18 mouse cellular contexts compared by ENCODE assay signal in the genomic region with DNA sequence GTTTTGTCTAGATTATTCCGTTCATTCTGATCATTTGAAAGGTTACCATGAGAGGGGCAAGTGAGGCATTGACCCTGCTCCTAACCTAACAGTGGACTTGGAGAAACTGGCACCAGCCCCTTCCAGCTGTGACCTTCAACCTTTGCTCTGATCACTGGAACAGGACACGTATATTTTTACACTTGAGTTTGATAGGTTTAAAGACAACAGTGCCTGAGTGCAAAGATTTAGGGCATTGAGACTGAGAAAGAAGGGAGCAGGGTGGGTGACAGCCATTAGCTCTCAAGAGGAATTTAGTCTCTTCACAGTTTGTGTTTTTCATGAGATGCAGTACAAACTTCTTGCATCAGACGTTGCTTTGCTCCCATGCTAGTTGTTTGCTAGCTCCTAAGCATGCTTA.
DNase-seq lines count a peak whose midpoint lies in the region; ATAC-seq and TF ChIP-seq lines count a peak whose summit lies in the region.
"Had no signal": no experiment of that assay in that cellular context is flagged by ENCODE, and none has a peak within 500 bp of the region (broad histone marks: within the 10 kb centered on the region; RNA-seq: fewer than 3 reads in every experiment).

No protein-coding gene starts in this region.

- no peaks in the 10 kb centered on the region for H3K9me3 ChIP-seq in kidney, embryonic 15.5 days (replicated peaks)
- H3K9me3 ChIP-seq in embryonic facial prominence, embryonic 12.5 days, result no peaks in the 10 kb centered on the region
- H3K9me3 ChIP-seq in hindbrain, embryonic 14.5 days (ENCODE audit: control insufficient read depth, low read length), result no peaks in the 10 kb centered on the region
- H3K9me3 ChIP-seq in midbrain, embryonic 14.5 days (ENCODE audit: control insufficient read depth, low read length), result no peaks in the 10 kb centered on the region
- H3K9me3 ChIP-seq in stomach, postnatal 0 days (ENCODE audit: control insufficient read depth, low read length), result no peaks in the 10 kb centered on the region

- no peak for ATAC-seq in kidney, embryonic 15.5 days (replicated peaks; ENCODE audit: low FRiP score)
- ATAC-seq in embryonic facial prominence, embryonic 12.5 days (ENCODE audit: insufficient number of reproducible peaks, insufficient read depth, low FRiP score, low TSS enrichment), result no peak
- no peak for ATAC-seq in hindbrain, embryonic 14.5 days (ENCODE audit: low FRiP score)
- no peak for ATAC-seq in midbrain, embryonic 14.5 days (ENCODE audit: low FRiP score, low TSS enrichment)
- ATAC-seq in stomach, postnatal 0 days (ENCODE audit: low FRiP score, low TSS enrichment), result no peak
- ATAC-seq: CD4-positive, CD25-positive, alpha-beta regulatory T cell, adult 4 months; intestine, embryonic 16.5 days had no signal

- H3K4me3 ChIP-seq in kidney, embryonic 15.5 days (replicated peaks), result no peak overlapping the region
- H3K4me3 ChIP-seq in embryonic facial prominence, embryonic 12.5 days, result no peak overlapping the region
- H3K4me3 ChIP-seq in hindbrain, embryonic 14.5 days (replicated peaks; ENCODE audit: low read length), result no peak overlapping the region
- no peak overlapping the region for H3K4me3 ChIP-seq in midbrain, embryonic 14.5 days (replicated peaks; ENCODE audit: low read depth, low read length)
- no peak overlapping the region for H3K4me3 ChIP-seq in stomach, postnatal 0 days (ENCODE audit: low read depth, low read length)
- H3K4me3 ChIP-seq: erythroblast, embryonic 14.5 days; gastrocnemius, adult 2 months; heart, adult 2 months; myocyte had no signal

- peaks cover 33% of the 10 kb centered on the region for H3K4me1 ChIP-seq in kidney, embryonic 15.5 days
- H3K4me1 ChIP-seq in embryonic facial prominence, embryonic 12.5 days, result peaks cover 28% of the 10 kb centered on the region
- peaks cover 18% of the 10 kb centered on the region for H3K4me1 ChIP-seq in hindbrain, embryonic 14.5 days (replicated peaks; ENCODE audit: control insufficient read depth, insufficient read depth, low read length)
- H3K4me1 ChIP-seq in midbrain, embryonic 14.5 days (ENCODE audit: control insufficient read depth, insufficient read depth, low read length), result peaks cover 18% of the 10 kb centered on the region
- no peaks in the 10 kb centered on the region; the same call in 1 of the 2 replicates for H3K4me1 ChIP-seq in stomach, postnatal 0 days (replicated peaks; ENCODE audit: control insufficient read depth, insufficient read depth)

- 18% methylated on average over 3 of the region's 3 CpGs for WGBS in kidney, embryonic 15.5 days
- 16% methylated on average over 3 of the region's 3 CpGs for WGBS in embryonic facial prominence, embryonic 12.5 days
- 21% methylated on average over 3 of the region's 3 CpGs for WGBS in hindbrain, embryonic 14.5 days
- WGBS in midbrain, embryonic 14.5 days, result 27% methylated on average over 3 of the region's 3 CpGs
- 53% methylated on average over 3 of the region's 3 CpGs for WGBS in stomach, postnatal 0 days

- 0 out of 2 replicates have a peak, but pooled peaks cover 3% of the 10 kb centered on the region for H3K27me3 ChIP-seq in kidney, embryonic 15.5 days
- no peaks in the 10 kb centered on the region for H3K27me3 ChIP-seq in embryonic facial prominence, embryonic 12.5 days
- H3K27me3 ChIP-seq in hindbrain, embryonic 14.5 days (ENCODE audit: control insufficient read depth, insufficient read depth, low read length), result peaks cover 5% of the 10 kb centered on the region; the same call in 1 of the 2 replicates
- no peaks in the 10 kb centered on the region for H3K27me3 ChIP-seq in midbrain, embryonic 14.5 days (ENCODE audit: control insufficient read depth, insufficient read depth, low read length)
- H3K27me3 ChIP-seq in stomach, postnatal 0 days (ENCODE audit: control insufficient read depth, insufficient read depth, low read length), result no peaks in the 10 kb centered on the region

- H3K9ac ChIP-seq in kidney, embryonic 15.5 days, result no peak overlapping the region
- H3K9ac ChIP-seq in embryonic facial prominence, embryonic 12.5 days, result no peak overlapping the region
- H3K9ac ChIP-seq in hindbrain, embryonic 14.5 days, result no peak overlapping the region
- no peak overlapping the region for H3K9ac ChIP-seq in midbrain, embryonic 14.5 days (replicated peaks; ENCODE audit: low read length)
- no peak overlapping the region for H3K9ac ChIP-seq in stomach, postnatal 0 days (ENCODE audit: low read length)

- TF ChIP-seq EP300 in stomach, postnatal 0 days (optimal IDR thresholded peaks at IDR 0.05), result no peak

- no peak overlapping the region for H3K4me2 ChIP-seq in kidney, embryonic 15.5 days
- peak overlapping the region; percentile 35; the same call in 1 of the 2 replicates for H3K4me2 ChIP-seq in embryonic facial prominence, embryonic 12.5 days (replicated peaks)
- peak overlapping the region; percentile 2; the same call in 1 of the 2 replicates for H3K4me2 ChIP-seq in hindbrain, embryonic 14.5 days (replicated peaks)
- peak overlapping the region; percentile 36 for H3K4me2 ChIP-seq in midbrain, embryonic 14.5 days (ENCODE audit: low read length)
- H3K4me2 ChIP-seq in stomach, postnatal 0 days (replicated peaks; ENCODE audit: low read depth), result no peak overlapping the region

- peak overlapping the region; percentile 48; the same call in 1 of the 2 replicates for H3K27ac ChIP-seq in kidney, embryonic 15.5 days
- H3K27ac ChIP-seq in embryonic facial prominence, embryonic 12.5 days, result peak overlapping the region; percentile 69
- no peak overlapping the region for H3K27ac ChIP-seq in hindbrain, embryonic 14.5 days
- no peak overlapping the region for H3K27ac ChIP-seq in midbrain, embryonic 14.5 days (replicated peaks; ENCODE audit: low read depth, low read length)
- H3K27ac ChIP-seq in stomach, postnatal 0 days (replicated peaks), result no peak overlapping the region
- H3K27ac ChIP-seq: gastrocnemius, adult 2 months; heart, adult 2 months; macrophage had no signal

- TF ChIP-seq CTCF in stomach, postnatal 0 days (IDR thresholded peaks at IDR 0.05; ENCODE audit: low read depth), result no peak

- no peak for DNase-seq in kidney, adult 11 months
- DNase-seq in hindbrain, embryonic 14.5 days (ENCODE audit: low spot score), result no peak
- DNase-seq in midbrain, embryonic 14.5 days, result no peak
- no peak for DNase-seq in stomach, postnatal 0 days (ENCODE audit: low spot score)
- no peak for DNase-seq in thymus, postnatal 0 days (ENCODE audit: low spot score)
- DNase-seq: adrenal gland, postnatal 36 days; cerebellum, postnatal 36 days; gastrocnemius, adult 2 months; heart, adult 2 months; left cerebral cortex, postnatal 4 days; lung, adult 18-20 months had no signal

- H3K36me3 ChIP-seq in kidney, embryonic 15.5 days, result no peaks in the 10 kb centered on the region
- H3K36me3 ChIP-seq in embryonic facial prominence, embryonic 12.5 days, result no peaks in the 10 kb centered on the region
- H3K36me3 ChIP-seq in hindbrain, embryonic 14.5 days (replicated peaks; ENCODE audit: control insufficient read depth, insufficient read depth), result no peaks in the 10 kb centered on the region
- H3K36me3 ChIP-seq in midbrain, embryonic 14.5 days (ENCODE audit: control insufficient read depth, insufficient read depth, low read length), result no peaks in the 10 kb centered on the region
- H3K36me3 ChIP-seq in stomach, postnatal 0 days (ENCODE audit: control insufficient read depth, insufficient read depth, low read length), result no peaks in the 10 kb centered on the region

Comparison
In these comparisons a context has a peak if more than half of its experiments do, and no peak if none do; other contexts are left out.
1. H3K27ac ChIP-seq: peak in kidney, embryonic 15.5 days (single experiment) and embryonic facial prominence, embryonic 12.5 days (single experiment); none in hindbrain, embryonic 14.5 days (single experiment), midbrain, embryonic 14.5 days (single experiment) and stomach, postnatal 0 days (single experiment).
2. H3K4me2 ChIP-seq: peak in embryonic facial prominence, embryonic 12.5 days (single experiment), hindbrain, embryonic 14.5 days (single experiment) and midbrain, embryonic 14.5 days (single experiment); none in kidney, embryonic 15.5 days (single experiment) and stomach, postnatal 0 days (single experiment).